Mouse (Mus musculus): Measurements from ENCODE around the gene Map7d1.

The Map7d1 gene

DNA sequence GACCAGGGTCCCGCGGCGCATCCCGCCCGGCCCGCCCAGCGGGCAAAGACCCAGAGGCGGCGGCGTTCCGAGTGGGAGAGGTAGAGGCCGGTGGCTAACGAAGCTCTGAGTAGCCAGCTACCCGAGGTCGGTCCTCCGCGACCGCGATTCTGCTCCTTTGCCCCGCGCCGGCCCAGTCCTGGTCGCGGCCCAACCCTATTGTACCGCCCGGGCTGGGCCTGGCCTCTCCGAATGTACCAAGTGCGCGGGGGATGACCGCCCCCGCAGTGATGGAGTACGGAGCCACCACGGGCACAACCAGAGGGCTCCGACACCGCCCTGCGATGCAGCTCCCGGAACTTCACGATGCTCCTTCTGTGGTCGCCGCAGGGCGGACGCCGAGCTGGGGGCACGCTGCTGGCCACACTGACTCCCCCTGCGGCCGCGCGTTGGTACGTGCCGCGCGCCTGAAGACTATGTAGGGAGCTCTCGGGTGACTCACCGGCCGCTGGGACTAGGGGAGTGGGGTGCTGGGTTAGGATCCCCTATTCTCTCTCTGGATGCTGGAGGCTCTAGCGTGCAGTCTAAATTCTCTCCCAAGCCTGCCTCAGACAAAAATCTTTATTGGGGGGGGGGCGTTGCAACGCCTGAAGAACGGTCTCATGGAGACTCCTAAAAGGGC lies at the start of gene Map7d1:
Gene Map7d1 (minus strand): TSS at position 213 of the 661 bp plus-strand sequence.
- peak; percentile 93 for DNase-seq (ENCODE audit: low read depth)

DNA sequence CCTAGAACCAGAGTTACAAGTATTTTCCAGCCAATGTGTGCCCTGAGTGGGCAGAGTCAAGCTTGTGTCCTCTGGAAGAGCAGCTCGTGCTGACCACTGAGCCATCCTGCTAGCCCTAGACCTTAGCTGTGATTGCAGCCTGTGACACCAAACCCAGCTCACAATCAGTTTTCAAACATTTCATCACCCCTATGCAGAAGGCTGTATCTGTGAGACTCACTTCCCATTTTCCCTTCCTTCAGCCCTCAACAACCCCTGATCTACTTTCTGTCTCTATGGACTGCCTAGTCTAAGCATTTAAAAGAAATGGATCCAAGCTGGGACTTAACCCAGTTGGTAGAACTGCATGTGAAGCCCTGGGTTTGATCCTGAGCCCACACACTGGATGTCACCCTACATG lies 49.3 kb upstream of the Map7d1 start:
- no peak for DNase-seq (ENCODE audit: low read depth)

DNA sequence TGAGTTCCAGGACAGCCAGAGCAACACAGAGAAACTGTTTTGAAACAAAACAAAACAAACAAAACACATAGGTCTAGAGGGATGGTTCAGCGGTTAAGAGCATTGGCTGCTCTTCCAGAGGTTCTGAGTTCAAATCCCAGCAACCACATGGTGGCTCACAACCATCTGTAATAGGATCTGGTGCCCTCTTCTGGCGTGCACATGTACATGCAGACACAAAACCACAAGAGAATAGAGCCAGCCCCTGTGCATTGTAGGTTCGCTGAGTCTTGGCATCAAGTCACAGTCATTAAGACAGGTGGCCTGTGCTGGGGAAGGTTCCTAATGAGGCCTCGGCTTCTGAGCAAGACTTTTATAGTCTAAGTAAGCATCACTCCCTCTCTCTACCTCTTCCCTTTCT lies 47.7 kb upstream of the Map7d1 start:
- peak; percentile 35 for DNase-seq (ENCODE audit: low read depth)

DNA sequence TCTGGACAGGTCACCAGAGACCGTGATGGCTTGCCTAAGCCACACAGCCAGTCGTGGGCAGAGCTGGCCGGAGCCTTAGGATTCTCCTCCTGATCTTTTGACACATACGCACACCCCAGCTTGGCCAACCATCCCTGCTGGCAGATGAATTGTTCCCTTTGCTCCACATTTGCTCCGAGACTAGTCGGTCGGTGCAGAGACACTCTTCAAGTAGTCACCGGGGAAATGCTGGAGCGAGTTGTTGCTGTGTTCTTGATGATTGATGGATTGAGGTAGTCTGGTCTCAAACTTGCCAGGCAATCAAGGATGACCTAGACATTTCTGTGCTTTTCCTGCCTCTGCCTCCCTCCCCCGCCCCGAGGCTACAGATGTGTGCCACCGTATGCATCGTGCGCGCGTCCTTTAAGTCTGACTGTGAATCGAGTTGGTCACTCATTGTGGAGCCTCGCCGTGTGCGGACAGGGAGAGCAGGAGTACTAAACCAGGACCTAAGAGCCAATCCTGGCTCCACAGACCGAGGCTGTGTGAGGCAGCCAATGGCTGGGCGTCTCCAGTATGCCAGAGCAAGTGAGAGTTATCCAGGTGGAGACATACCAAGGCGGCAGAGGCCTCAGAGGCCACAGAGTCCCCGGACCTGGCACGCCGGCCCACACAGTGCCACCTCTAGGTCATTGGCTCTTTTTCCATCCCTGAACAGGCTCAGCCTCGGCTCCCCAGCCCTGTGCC lies 45.6 kb upstream of the Map7d1 start:
- peak; percentile 22 for DNase-seq (ENCODE audit: low read depth)

DNA sequence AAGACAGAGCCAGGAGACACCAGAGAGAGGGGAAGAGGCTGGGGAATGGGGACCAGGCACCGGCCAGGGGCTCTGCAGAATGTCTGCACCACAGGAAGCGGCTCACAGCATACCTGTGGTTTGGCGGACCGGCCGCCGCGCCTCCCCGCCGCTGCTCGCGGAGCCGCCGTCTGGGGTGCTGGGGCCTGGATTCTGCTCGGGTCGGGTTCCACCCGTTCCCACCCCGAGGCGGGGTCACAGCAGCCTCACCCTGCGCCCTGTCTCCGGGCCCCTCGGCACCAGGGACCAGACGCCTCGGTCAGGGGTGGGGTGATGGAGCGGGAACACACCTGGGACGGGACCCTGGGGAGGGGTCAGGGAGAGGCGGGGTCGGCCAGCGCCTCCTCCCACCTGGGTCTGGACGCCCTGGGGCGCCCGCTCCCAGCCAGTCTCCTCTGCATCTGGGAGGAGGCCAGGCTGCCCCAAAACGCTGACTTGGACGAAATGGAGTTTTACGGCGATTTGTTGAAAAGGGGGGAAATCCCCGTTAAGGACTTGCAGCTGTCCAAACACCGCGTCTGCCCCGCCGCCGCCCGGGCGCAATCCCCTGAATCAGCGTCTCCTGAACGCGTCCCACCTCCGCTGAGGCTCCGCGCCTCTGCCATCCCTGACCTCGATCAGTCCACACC lies 44.9 kb upstream of the Map7d1 start:
- peak; percentile 33 for DNase-seq (ENCODE audit: low read depth)

DNA sequence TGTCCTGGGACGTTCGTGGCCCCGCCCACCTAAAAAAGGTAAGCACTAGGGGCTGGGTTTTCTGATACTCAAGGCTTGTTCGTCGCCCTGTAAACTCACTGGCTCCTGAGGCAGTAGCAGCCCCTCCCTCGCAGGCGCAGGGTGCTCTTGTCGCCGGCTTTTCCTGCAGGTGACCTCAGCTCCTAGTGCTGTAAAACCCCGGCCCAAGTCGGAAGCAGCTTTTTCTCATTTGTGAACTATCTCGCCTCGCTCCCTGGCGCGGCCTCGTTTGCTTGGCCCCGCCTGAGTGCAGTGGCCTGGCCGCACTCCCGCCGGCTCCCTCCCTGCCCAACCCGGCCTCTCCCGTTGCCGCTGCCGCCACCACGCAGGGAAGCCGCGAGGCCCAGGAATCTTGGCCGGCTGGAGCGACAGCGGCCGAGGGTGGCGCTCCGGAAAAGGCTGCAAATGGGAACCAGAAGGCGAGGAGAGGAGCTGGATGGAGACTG lies 40.5 kb upstream of the Map7d1 start:
- DNase-seq (ENCODE audit: low read depth): peak; percentile 37

DNA sequence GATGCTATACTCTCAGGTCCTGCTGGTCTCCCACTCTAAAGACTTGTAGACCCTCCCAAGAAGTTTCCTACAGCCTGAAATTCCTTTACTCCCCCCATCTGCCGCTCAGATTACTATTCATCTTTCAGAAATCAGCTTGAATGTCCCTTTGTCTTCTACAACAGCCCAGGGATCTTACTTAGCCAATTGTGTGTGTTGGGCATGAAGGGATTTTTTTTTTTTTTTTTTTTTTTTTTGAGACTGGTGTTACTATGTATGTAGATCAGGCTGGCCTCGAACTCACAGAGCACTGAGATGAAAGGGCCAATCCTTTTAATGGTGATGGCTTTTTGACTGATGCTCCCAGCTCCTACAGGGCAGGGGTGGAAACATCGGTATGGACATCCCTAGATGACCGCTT lies 39.8 kb upstream of the Map7d1 start:
- no peak for DNase-seq (ENCODE audit: low read depth)

DNA sequence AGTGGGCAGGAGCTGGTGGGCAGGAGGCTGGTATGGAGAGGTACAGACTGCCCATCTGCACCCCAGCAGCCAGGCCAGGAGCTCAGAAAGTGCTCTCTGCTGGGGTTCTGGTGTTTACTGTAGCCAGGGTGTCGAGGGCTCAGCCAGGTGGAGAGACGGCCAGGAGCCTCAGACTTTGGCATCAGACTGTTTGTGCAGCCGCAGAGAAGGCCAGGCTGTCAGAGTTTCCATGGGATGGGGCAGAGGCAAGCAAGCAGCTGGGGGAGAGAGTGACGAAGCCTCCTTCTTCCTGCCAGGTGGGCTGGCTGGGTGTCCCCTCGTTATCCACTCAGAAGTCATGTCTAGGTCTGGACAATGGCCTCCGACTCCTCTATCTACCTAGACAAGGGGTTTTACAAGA lies 39.0 kb upstream of the Map7d1 start:
- DNase-seq (ENCODE audit: low read depth): no peak

DNA sequence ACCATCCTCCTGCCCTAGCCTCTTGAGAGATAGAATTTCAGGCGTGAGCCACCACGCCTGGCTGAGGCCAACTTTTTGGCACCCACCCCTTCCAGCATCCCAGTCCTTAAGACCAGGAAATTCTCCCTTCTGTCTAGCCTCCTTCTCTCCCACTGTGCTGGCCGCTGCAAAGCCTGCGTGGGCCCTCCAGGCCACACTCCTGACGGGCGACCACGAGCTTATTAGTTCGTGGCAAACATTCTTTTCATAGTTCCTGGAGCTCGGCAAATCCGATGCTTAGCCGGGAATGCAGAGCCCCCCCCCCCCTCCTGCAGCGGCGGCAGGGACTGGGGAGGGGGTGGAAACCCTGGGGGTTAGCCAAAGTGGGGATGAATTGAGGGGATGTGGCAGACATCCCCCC lies 35.1 kb upstream of the Map7d1 start:
- DNase-seq (ENCODE audit: low read depth): no peak

DNA sequence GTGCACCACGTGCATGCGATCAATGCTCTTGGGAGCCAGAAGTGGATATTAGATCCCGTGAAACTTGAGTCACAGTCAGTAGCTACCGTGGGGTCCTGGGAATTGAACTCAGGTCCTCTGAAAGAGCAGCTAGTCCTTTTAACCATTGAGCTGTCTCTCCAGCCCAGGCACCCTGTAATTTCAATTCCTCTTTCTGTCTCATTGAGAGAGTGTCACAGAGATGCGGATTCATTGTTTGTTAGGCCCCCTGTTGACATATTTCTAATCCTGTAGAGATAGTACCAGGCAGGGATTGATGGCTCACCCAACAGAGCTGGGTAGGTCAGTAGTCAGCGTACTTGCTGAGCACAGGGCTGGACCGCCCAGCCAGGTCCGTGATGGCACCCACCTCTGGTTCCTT lies 34.2 kb upstream of the Map7d1 start:
- no peak for DNase-seq (ENCODE audit: low read depth)

DNA sequence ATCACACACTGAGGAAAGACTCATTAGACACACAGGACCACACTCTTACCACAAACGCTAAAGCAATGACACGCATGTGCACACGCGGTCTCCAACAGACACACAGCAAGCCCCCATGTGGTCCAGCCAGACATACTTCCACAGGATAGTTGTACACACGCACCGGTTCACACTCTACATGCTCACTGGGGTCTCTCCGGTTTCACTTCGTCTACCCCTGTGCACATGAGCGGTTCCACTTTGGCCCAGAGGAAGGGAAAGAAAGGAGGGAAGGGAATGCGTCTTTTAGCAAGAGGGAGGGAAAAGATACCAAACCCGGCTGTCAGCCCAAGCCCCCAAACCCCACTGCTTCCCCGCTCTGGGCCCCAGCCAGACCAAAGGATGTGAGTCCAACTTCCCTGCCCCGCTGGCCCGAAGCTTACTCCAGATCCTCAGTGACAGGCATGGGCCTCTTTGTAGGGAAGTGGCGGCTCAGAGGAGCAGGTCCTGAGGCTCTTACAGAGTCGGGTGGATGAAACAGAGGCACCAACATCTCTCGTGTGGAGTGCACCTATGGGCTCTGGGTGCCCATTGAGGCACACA lies 32.0 kb upstream of the Map7d1 start:
- no peak for DNase-seq (ENCODE audit: low read depth)

DNA sequence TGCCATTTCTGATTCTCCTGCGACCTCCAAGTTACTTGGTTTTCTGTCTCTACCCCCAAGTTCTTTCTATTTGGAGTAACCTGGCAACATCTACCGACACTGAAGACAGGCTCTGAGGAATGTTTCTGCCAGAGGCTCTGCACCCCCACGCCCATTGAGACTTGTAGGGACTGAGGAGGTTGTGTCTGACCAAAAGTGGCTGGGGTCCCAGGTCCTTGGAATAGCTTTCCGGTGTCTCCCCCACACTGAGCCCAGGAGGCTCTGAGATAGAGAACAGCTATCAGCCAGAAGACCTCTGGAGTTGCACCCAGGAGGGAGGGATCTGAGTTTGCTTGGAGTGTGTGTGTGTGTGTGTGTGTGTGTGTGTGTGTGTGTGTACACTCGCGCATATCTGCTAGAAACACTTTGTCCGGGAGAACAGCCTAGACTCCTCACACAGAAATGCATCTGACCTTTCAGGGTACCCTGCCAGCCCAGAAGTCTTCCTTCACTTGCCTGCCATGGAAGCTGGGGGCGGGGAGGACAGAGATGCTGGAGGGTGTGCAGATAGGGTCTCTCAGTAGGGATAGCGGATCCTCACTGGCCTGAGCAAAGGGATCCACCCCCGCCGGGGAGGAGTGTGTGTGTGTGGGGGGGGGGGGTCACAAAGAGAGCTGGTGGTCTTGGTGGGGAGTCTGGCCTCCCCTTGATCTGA lies 31.3 kb upstream of the Map7d1 start:
- no peak for DNase-seq (ENCODE audit: low read depth)

DNA sequence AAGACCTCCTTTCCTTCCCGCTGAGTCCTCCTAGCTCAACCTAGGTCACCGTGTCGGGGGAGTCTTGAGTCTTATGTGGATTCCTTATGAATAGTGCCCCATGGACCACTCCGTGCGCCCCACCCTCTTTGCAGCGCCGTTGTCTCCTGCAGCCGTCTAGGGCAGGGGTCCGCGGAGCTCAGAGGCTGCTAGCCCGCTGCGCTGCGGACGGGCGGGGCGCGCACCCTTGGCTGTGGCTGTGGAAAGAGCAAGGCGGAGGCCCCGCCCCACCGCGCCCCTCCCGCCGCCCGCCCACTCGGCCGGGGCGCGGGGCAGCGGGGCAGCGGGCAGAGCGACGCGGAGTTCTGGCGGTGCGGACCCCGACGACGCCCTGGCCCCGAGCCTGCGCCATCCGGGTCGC lies 30.3 kb upstream of the Map7d1 start, which contains the start of gene Col8a2:
Gene Col8a2 (plus strand): TSS at position 302 of the 400 bp plus-strand sequence.
- DNase-seq (ENCODE audit: low read depth): no peak

DNA sequence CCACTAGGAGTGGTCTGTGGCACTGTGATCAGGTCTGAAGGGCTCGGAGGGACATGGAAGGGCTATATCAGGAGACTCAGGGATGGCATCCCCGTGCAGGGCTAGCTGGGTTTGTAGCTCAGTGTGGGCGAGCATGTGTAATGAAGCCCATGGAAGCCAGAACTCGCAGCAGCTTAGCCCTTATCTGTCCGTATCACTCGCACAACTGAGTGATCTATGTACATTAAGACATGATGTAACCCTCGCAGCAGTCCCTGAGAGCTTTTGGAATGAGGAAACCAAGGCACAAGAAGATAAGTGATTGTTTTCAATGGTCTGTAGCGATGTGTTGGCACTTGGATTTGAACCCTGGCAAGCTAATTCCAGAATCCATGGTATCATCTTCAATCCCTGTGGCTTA lies 27.4 kb upstream of the Map7d1 start:
- DNase-seq (ENCODE audit: low read depth): no peak

DNA sequence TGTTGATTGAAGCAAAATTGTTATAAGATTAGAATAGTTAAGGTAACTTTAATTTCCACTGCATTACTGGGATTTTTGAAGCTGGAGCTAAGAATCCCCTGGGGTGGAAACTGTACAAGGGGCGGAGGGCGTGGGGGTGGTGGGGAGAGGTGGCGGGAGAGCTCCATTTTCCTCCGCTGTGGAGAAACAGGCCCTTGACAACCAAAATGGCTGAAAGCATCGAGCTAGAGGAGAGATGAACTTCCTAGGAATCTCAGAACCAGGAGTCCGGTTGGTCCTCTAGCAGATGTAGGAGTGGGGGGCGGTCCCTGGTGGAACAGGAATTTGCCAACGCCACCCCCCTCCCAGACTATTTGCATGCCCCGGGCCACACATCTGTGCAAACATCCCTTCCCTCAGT lies 25.6 kb upstream of the Map7d1 start:
- DNase-seq (ENCODE audit: low read depth): no peak

DNA sequence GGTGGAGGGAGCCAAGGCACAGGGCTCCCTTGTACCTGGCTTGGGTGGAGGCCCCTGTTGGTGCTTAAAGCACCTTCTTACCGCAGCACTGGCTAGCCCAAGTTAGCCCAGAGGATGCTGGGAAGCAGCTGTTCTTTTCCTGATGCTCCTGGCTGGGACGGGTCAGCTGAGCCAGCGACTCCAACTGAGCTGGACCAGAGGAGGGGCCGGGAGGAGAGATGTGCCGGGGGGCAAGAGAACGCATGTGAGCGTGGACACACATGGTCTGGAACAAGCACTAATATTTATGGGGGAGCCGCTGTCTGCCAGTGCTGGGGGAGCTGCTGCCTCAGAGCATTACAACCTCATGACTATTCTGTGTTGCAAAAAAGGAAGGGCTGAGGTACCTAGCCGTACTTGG lies 22.8 kb upstream of the Map7d1 start:
- no peak for DNase-seq (ENCODE audit: low read depth)

DNA sequence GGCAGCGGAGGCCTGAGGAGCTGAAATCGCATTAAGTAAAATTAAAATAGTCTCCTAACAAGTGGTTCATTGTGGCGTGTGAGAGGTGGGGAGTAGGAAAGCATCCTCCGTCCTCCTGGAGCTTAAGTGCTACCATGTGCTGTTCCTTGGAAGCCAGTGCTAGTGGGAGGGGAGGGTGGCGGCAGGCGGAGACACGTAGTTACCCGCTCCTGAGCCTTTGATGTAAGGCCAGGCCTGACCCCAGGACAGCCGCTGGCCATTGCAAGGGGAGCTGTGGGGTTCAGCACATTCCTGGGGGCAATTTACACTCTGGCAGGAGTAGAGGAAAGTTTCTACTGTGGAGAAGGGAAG lies 22.4 kb upstream of the Map7d1 start:
- DNase-seq (ENCODE audit: low read depth): no peak

DNA sequence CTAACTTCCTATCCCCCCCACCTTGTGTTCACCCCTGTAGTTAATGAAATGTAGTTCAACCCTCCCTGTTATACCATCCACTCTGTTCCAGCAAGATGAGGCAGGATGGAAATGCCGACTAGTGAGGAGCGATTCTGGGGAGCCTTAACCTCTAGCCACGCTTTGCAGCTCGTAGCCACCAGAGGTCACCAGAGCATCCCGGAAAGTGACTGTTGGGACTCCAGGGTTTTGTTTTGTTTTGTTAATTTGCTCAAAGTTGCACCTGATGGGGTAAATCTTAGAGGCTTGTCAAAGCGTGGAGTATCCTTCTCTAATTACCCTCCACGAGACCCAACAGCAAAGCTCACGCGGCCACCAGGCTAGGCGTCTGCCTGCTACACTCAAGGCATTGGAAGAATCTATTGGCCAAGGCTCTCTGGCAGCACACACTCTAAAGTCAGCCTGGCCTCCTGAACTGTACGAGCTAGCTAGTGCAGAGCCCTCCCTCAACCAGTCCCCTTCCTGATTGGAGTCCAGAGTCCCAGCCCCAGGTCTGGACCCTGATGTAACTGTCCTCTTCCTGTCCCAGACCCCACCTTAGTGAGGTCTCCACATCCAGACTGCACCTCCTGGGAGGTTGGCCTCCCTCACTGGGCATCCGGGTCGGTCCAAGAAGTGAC lies 21.9 kb upstream of the Map7d1 start:
- peak; percentile 72 for DNase-seq (ENCODE audit: low read depth)

DNA sequence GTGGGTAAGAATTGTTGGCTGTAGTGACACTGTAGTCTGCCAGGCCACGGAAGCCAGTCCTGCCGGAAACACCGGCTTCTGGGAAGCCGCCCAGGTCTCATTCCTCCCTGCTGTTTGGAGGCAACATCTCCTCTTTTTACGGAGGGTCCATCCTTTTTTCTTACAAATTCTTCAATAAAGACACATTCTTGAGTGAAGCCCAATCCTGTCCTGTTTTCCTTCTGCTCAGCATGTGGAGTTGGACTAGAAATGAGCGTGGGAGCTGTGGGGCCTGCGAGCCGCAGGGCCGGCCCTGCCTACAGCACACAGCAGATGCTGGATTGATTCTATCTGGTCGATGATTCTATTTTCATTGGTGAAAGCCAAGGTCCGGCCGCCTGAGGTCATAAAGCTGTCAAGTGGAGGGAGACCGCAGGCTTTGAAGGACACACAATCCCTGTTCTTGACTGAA lies 19.6 kb upstream of the Map7d1 start:
- DNase-seq (ENCODE audit: low read depth): no peak

DNA sequence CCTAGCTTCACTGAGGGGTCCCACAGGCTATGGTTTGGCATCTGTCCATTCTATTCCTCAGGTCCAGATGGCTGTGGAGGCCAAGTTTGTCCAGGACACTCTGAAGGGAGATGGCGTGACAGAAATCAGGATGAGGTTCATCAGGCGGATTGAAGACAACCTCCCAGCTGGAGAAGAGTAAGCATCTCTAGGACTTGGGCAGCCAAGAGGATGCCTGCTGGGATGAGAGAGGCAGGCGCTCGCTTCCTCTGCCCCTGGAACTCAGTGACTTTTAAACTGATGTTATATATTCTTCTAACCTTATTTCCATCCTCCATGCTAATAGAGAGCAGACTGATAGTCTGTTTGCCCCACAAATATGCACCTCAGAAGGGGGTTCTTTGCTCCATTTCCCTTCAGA lies 18.9 kb upstream of the Map7d1 start:
- no peak for DNase-seq (ENCODE audit: low read depth)

DNA sequence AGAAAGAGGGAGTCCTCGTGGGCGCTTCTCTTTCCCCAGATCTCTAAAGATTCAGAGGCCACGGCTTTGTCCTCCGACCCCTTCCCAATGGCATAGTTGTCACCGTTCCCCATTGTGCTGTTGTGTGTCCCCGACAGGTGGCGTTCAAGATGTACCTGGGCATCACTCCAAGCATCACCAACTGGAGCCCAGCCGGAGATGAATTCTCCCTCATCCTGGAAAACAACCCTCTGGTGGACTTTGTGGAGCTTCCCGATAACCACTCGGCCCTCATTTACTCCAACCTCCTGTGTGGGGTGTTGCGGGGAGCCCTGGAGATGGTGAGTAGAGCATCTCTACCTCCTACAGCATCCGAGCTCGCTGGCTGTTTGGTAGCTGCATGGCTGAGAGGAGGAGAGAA lies 17.6 kb upstream of the Map7d1 start:
- DNase-seq (ENCODE audit: low read depth): no peak

DNA sequence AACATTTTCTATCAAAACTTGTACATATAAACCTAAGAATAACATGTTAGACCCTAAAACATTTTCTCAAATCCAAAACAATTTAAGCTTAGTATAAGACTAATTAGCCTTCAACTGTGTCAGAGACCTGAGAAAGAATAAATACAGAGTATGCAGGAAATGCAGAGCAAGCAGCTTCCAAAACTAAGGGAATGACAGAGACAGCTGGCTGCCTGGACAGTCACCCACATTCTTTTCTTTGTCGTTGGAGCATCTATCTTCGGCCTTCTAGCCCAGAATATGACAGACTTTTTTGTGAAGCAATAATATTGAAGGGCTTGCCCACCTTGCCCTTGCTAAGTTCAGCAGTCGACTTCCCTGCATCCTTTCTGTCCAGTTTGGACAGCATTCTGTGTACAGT lies 13.1 kb upstream of the Map7d1 start:
- no peak for DNase-seq (ENCODE audit: low read depth)
